In genomic region chr19:6920741-6921636, GRCm38 (mm10) we compare ENCODE assay signal across 8 mouse cellular contexts. TPM values are rescaled to one million over a fixed set of nuclear protein-coding genes. Genes with fewer than 3 reads are reported as not detected.
DNase-seq lines count a peak whose midpoint lies in the region; ATAC-seq and TF ChIP-seq lines count a peak whose summit lies in the region.

No protein-coding gene starts in this region.

- peak overlapping the region; percentile 75 for H3K4me3 ChIP-seq in erythroblast, embryonic 14.5 days (replicated peaks)
- peak overlapping the region; percentile 76 for H3K4me3 ChIP-seq in G1E (ENCODE audit: low read depth, low read length)
- H3K4me3 ChIP-seq in embryonic facial prominence, embryonic 13.5 days: peak overlapping the region; percentile 79
- peak overlapping the region; percentile 86 for H3K4me3 ChIP-seq in heart, postnatal 0 days (ENCODE audit: low read depth, low read length)
- H3K4me3 ChIP-seq in limb, embryonic 15.5 days: peak overlapping the region; percentile 86
- peak overlapping the region; percentile 83 for H3K4me3 ChIP-seq in midbrain, postnatal 0 days (ENCODE audit: low read depth, low read length)

- peaks cover 33% of the 10 kb centered on the region for H3K27me3 ChIP-seq in erythroblast, embryonic 14.5 days (ENCODE audit: control insufficient read depth)
- peaks cover 14% of the 10 kb centered on the region for H3K27me3 ChIP-seq in G1E (ENCODE audit: insufficient read depth, low read length)
- peaks cover 37% of the 10 kb centered on the region for H3K27me3 ChIP-seq in embryonic facial prominence, embryonic 13.5 days
- H3K27me3 ChIP-seq in heart, postnatal 0 days (ENCODE audit: control insufficient read depth, insufficient read depth, low read length): peaks cover 15% of the 10 kb centered on the region
- peaks cover 35% of the 10 kb centered on the region for H3K27me3 ChIP-seq in limb, embryonic 15.5 days
- peaks cover 28% of the 10 kb centered on the region for H3K27me3 ChIP-seq in midbrain, postnatal 0 days (ENCODE audit: insufficient read depth, low read length)

- peak overlapping the region; percentile 93 for H3K4me2 ChIP-seq in embryonic facial prominence, embryonic 13.5 days
- H3K4me2 ChIP-seq in heart, postnatal 0 days (ENCODE audit: low read depth, low read length): peak overlapping the region; percentile 90
- H3K4me2 ChIP-seq in limb, embryonic 15.5 days: peak overlapping the region; percentile 89
- H3K4me2 ChIP-seq in midbrain, postnatal 0 days (ENCODE audit: low read depth, low read length, poor library complexity, severe bottlenecking): peak overlapping the region; percentile 84

- WGBS in embryonic facial prominence, embryonic 13.5 days: 2% methylated on average over 45 of the region's 48 CpGs
- WGBS in heart, postnatal 0 days: 2% methylated on average over 38 of the region's 48 CpGs
- 1% methylated on average over 39 of the region's 48 CpGs for WGBS in limb, embryonic 15.5 days
- 3% methylated on average over 32 of the region's 48 CpGs for WGBS in midbrain, postnatal 0 days

- peak; percentile 58 for DNase-seq in G1E (ENCODE audit: low spot score)
- DNase-seq in heart, postnatal 0 days (ENCODE audit: low spot score): no peak
- DNase-seq in midbrain, postnatal 0 days (ENCODE audit: low spot score): peak; percentile 40
- DNase-seq in thymus, postnatal 10 days (ENCODE audit: low spot score in 2 of 2): peak; percentile 60 to 68

- peaks cover 5% of the 10 kb centered on the region for H3K36me3 ChIP-seq in erythroblast, embryonic 14.5 days (ENCODE audit: control insufficient read depth)
- peaks cover 43% of the 10 kb centered on the region for H3K36me3 ChIP-seq in G1E (replicated peaks)
- H3K36me3 ChIP-seq in embryonic facial prominence, embryonic 13.5 days: no peaks in the 10 kb centered on the region
- H3K36me3 ChIP-seq in heart, postnatal 0 days (replicated peaks; ENCODE audit: control insufficient read depth, insufficient read depth, low read length): 0 out of 2 replicates have a peak, but pooled peaks cover 8% of the 10 kb centered on the region
- H3K36me3 ChIP-seq in limb, embryonic 15.5 days: peaks cover 10% of the 10 kb centered on the region; the same call in 1 of the 2 replicates
- no peaks in the 10 kb centered on the region for H3K36me3 ChIP-seq in midbrain, postnatal 0 days (ENCODE audit: insufficient read depth, low read length)

- peak overlapping the region; percentile 51 for H3K27ac ChIP-seq in embryonic facial prominence, embryonic 13.5 days
- H3K27ac ChIP-seq in heart, postnatal 0 days (ENCODE audit: low read depth): peak overlapping the region; percentile 96
- H3K27ac ChIP-seq in limb, embryonic 15.5 days: peak overlapping the region; percentile 78
- peak overlapping the region; percentile 74 for H3K27ac ChIP-seq in midbrain, postnatal 0 days (ENCODE audit: low read depth, low read length)

- peaks cover 5% of the 10 kb centered on the region for H3K9me3 ChIP-seq in erythroblast, embryonic 14.5 days (ENCODE audit: control insufficient read depth, low read length)
- no peaks in the 10 kb centered on the region for H3K9me3 ChIP-seq in G1E (replicated peaks)
- H3K9me3 ChIP-seq in embryonic facial prominence, embryonic 13.5 days: no peaks in the 10 kb centered on the region
- no peaks in the 10 kb centered on the region for H3K9me3 ChIP-seq in heart, postnatal 0 days (replicated peaks; ENCODE audit: control insufficient read depth, low read length)
- no peaks in the 10 kb centered on the region for H3K9me3 ChIP-seq in limb, embryonic 15.5 days
- no peaks in the 10 kb centered on the region for H3K9me3 ChIP-seq in midbrain, postnatal 0 days (ENCODE audit: low read length)

- 0 out of 2 replicates have a peak, but pooled peaks have one; percentile 3 for TF ChIP-seq CTCF in G1E (IDR thresholded peaks at IDR 0.05; ENCODE audit: low read depth, low read length)
- TF ChIP-seq CTCF in heart, postnatal 0 days (IDR thresholded peaks at IDR 0.05; ENCODE audit: low read depth): no peak
- peak; percentile 33; the same call in 1 of the 2 replicates for TF ChIP-seq CTCF in midbrain, postnatal 0 days (IDR thresholded peaks at IDR 0.05)

- TF ChIP-seq EP300 in heart, postnatal 0 days (IDR thresholded peaks at IDR 0.05; ENCODE audit: low read depth): no peak

- peak overlapping the region; percentile 78 for H3K9ac ChIP-seq in embryonic facial prominence, embryonic 13.5 days
- H3K9ac ChIP-seq in heart, postnatal 0 days (replicated peaks; ENCODE audit: low read depth, low read length): peak overlapping the region; percentile 94
- peak overlapping the region; percentile 69 for H3K9ac ChIP-seq in limb, embryonic 15.5 days
- H3K9ac ChIP-seq in midbrain, postnatal 0 days (replicated peaks; ENCODE audit: low read length, poor library complexity, severe bottlenecking): peak overlapping the region; percentile 84

- H3K4me1 ChIP-seq in erythroblast, embryonic 14.5 days (ENCODE audit: control insufficient read depth): peaks cover 53% of the 10 kb centered on the region
- peaks cover 52% of the 10 kb centered on the region for H3K4me1 ChIP-seq in G1E (ENCODE audit: insufficient read depth, low read depth, low read length)
- peaks cover 38% of the 10 kb centered on the region for H3K4me1 ChIP-seq in embryonic facial prominence, embryonic 13.5 days
- peaks cover 22% of the 10 kb centered on the region for H3K4me1 ChIP-seq in heart, postnatal 0 days (ENCODE audit: control insufficient read depth, insufficient read depth)
- peaks cover 35% of the 10 kb centered on the region for H3K4me1 ChIP-seq in limb, embryonic 15.5 days
- H3K4me1 ChIP-seq in midbrain, postnatal 0 days (ENCODE audit: insufficient read depth, low read length): peaks cover 16% of the 10 kb centered on the region

- no peak for ATAC-seq in erythroblast, adult 5-6 weeks (replicated peaks; ENCODE audit: low FRiP score, poor library complexity, severe bottlenecking)
- no peak for ATAC-seq in G1E (ENCODE audit: extremely low read depth, insufficient number of reproducible peaks, low FRiP score, poor library complexity, severe bottlenecking)
- no peak; the same call in 1 of the 2 replicates for ATAC-seq in embryonic facial prominence, embryonic 13.5 days (ENCODE audit: insufficient number of reproducible peaks, insufficient read depth, low FRiP score, low TSS enrichment, low read depth)
- no peak; the same call in 1 of the 2 replicates for ATAC-seq in heart, postnatal 0 days (ENCODE audit: insufficient read depth, low read depth)
- peak; percentile 26 for ATAC-seq in limb, embryonic 15.5 days (ENCODE audit: insufficient number of reproducible peaks, low FRiP score, low TSS enrichment, low read depth)
- ATAC-seq in midbrain, postnatal 0 days (ENCODE audit: low FRiP score): peak; percentile 3

RNA-seq across cellular contexts. Expression of gene Esrra, which starts 0.6 kb away (rescaled TPM):
- polyA plus RNA-seq in erythroblast, embryonic 14.5 days (2012): 0.51 and 0.55 TPM in 2 replicates
- 3.1 and 5.2 TPM in 2 replicates for total RNA-seq in erythroblast, adult 5-6 weeks (2015; ENCODE audit: low replicate concordance)
- total RNA-seq in erythroblast, adult 5-6 weeks (2017; ENCODE audit: low replicate concordance): 2.4 and 4.2 TPM in 2 replicates
- total RNA-seq in G1E (2014; fragmentation: Nextera tagmentation) (10.0 and 17.9 TPM in 2 replicates), G1E (2017) (21.1 and 25.6 TPM in 2 replicates)
- 42.6 and 46.9 TPM in 2 replicates for polyA plus RNA-seq in G1E (2012)
- 9.5 and 10.9 TPM in 2 replicates for polyA plus RNA-seq in embryonic facial prominence, embryonic 13.5 days (2015; fragmentation: Nextera tagmentation; extraction: Ambion mirVana)
- total RNA-seq in heart, postnatal 0 days (2014; rRNA removed; ENCODE audit: low replicate concordance): 189 and 194 TPM in 2 replicates
- polyA plus RNA-seq in heart, postnatal 0 days (2015; fragmentation: Nextera tagmentation; extraction: Ambion mirVana): 49.1 and 51.7 TPM in 2 replicates
- 11.1 and 11.4 TPM in 2 replicates for polyA plus RNA-seq in limb, embryonic 15.5 days (2015; fragmentation: Nextera tagmentation; extraction: Ambion mirVana)
- total RNA-seq in midbrain, postnatal 0 days (2014; rRNA removed): 31.6 and 40.7 TPM in 2 replicates
- polyA plus RNA-seq in midbrain, postnatal 0 days (2015; fragmentation: Nextera tagmentation; extraction: Ambion mirVana): 7.2 and 7.3 TPM in 2 replicates

RNA-seq across cellular contexts. Expression of gene Catsperz, which starts 4.2 kb away (rescaled TPM):
- polyA plus RNA-seq in erythroblast, embryonic 14.5 days (2012): not detected in 2 replicates
- total RNA-seq in erythroblast, adult 5-6 weeks (2015; ENCODE audit: low replicate concordance): not detected in 2 replicates
- total RNA-seq in erythroblast, adult 5-6 weeks (2017; ENCODE audit: low replicate concordance): not detected in 2 replicates
- total RNA-seq in G1E (2014; fragmentation: Nextera tagmentation) (not detected in 2 replicates), G1E (2017) (0.11 TPM in 1 of 2 replicates, not detected in the other)
- polyA plus RNA-seq in G1E (2012): not detected in 2 replicates
- polyA plus RNA-seq in embryonic facial prominence, embryonic 13.5 days (2015; fragmentation: Nextera tagmentation; extraction: Ambion mirVana): 2.3 and 3.4 TPM in 2 replicates
- total RNA-seq in heart, postnatal 0 days (2014; rRNA removed; ENCODE audit: low replicate concordance): not detected in 2 replicates
- 2.2 and 2.5 TPM in 2 replicates for polyA plus RNA-seq in heart, postnatal 0 days (2015; fragmentation: Nextera tagmentation; extraction: Ambion mirVana)
- polyA plus RNA-seq in limb, embryonic 15.5 days (2015; fragmentation: Nextera tagmentation; extraction: Ambion mirVana): 6.7 and 7.9 TPM in 2 replicates
- total RNA-seq in midbrain, postnatal 0 days (2014; rRNA removed): 0.52 and 1.1 TPM in 2 replicates
- polyA plus RNA-seq in midbrain, postnatal 0 days (2015; fragmentation: Nextera tagmentation; extraction: Ambion mirVana): 2.1 and 3.0 TPM in 2 replicates

RNA-seq across cellular contexts. Expression of gene Prdx5, which starts 11.1 kb away (rescaled TPM):
- 3.8 and 4.5 TPM in 2 replicates for polyA plus RNA-seq in erythroblast, embryonic 14.5 days (2012)
- 192 and 238 TPM in 2 replicates for total RNA-seq in erythroblast, adult 5-6 weeks (2015; ENCODE audit: low replicate concordance)
- total RNA-seq in erythroblast, adult 5-6 weeks (2017; ENCODE audit: low replicate concordance): 232 and 266 TPM in 2 replicates
- total RNA-seq in G1E (2014; fragmentation: Nextera tagmentation) (53.7 and 59.2 TPM in 2 replicates), G1E (2017) (210 and 225 TPM in 2 replicates)
- polyA plus RNA-seq in G1E (2012): 208 and 211 TPM in 2 replicates
- polyA plus RNA-seq in embryonic facial prominence, embryonic 13.5 days (2015; fragmentation: Nextera tagmentation; extraction: Ambion mirVana): 239 and 251 TPM in 2 replicates
- total RNA-seq in heart, postnatal 0 days (2014; rRNA removed; ENCODE audit: low replicate concordance): 215 and 344 TPM in 2 replicates
- polyA plus RNA-seq in heart, postnatal 0 days (2015; fragmentation: Nextera tagmentation; extraction: Ambion mirVana): 623 and 629 TPM in 2 replicates
- polyA plus RNA-seq in limb, embryonic 15.5 days (2015; fragmentation: Nextera tagmentation; extraction: Ambion mirVana): 349 and 392 TPM in 2 replicates
- 211 and 223 TPM in 2 replicates for total RNA-seq in midbrain, postnatal 0 days (2014; rRNA removed)
- polyA plus RNA-seq in midbrain, postnatal 0 days (2015; fragmentation: Nextera tagmentation; extraction: Ambion mirVana): 491 and 528 TPM in 2 replicates

RNA-seq across cellular contexts. Expression of gene Trmt112, which starts 11.5 kb away (rescaled TPM):
- polyA plus RNA-seq in erythroblast, embryonic 14.5 days (2012): 7.6 and 8.3 TPM in 2 replicates
- 46.7 and 49.5 TPM in 2 replicates for total RNA-seq in erythroblast, adult 5-6 weeks (2015; ENCODE audit: low replicate concordance)
- total RNA-seq in erythroblast, adult 5-6 weeks (2017; ENCODE audit: low replicate concordance): 22.7 and 49.4 TPM in 2 replicates
- 191 and 244 TPM in 2 replicates for total RNA-seq in G1E (2014; fragmentation: Nextera tagmentation)
- 286 and 298 TPM in 2 replicates for total RNA-seq in G1E (2017)
- polyA plus RNA-seq in G1E (2012): 261 and 287 TPM in 2 replicates
- polyA plus RNA-seq in embryonic facial prominence, embryonic 13.5 days (2015; fragmentation: Nextera tagmentation; extraction: Ambion mirVana): 176 and 194 TPM in 2 replicates
- 61.8 and 61.9 TPM in 2 replicates for total RNA-seq in heart, postnatal 0 days (2014; rRNA removed; ENCODE audit: low replicate concordance)
- polyA plus RNA-seq in heart, postnatal 0 days (2015; fragmentation: Nextera tagmentation; extraction: Ambion mirVana): 57.6 and 61.4 TPM in 2 replicates
- 123 and 138 TPM in 2 replicates for polyA plus RNA-seq in limb, embryonic 15.5 days (2015; fragmentation: Nextera tagmentation; extraction: Ambion mirVana)
- 80.6 and 85.4 TPM in 2 replicates for total RNA-seq in midbrain, postnatal 0 days (2014; rRNA removed)
- 110 and 118 TPM in 2 replicates for polyA plus RNA-seq in midbrain, postnatal 0 days (2015; fragmentation: Nextera tagmentation; extraction: Ambion mirVana)

RNA-seq across cellular contexts. Expression of gene Kcnk4, which starts 13.3 kb away (rescaled TPM):
- polyA plus RNA-seq in erythroblast, embryonic 14.5 days (2012): not detected in 2 replicates
- not detected in 2 replicates for total RNA-seq in erythroblast, adult 5-6 weeks (2015; ENCODE audit: low replicate concordance)
- total RNA-seq in erythroblast, adult 5-6 weeks (2017; ENCODE audit: low replicate concordance): not detected in 2 replicates
- total RNA-seq in G1E (2014; fragmentation: Nextera tagmentation): not detected in 2 replicates
- 0.23 TPM in 1 of 2 replicates, not detected in the other for total RNA-seq in G1E (2017)
- polyA plus RNA-seq in G1E (2012): 0.05 TPM in 1 of 2 replicates, not detected in the other
- polyA plus RNA-seq in embryonic facial prominence, embryonic 13.5 days (2015; fragmentation: Nextera tagmentation; extraction: Ambion mirVana): 1.2 and 1.3 TPM in 2 replicates
- not detected in 2 replicates for total RNA-seq in heart, postnatal 0 days (2014; rRNA removed; ENCODE audit: low replicate concordance)
- polyA plus RNA-seq in heart, postnatal 0 days (2015; fragmentation: Nextera tagmentation; extraction: Ambion mirVana): 0.04 and 0.30 TPM in 2 replicates
- polyA plus RNA-seq in limb, embryonic 15.5 days (2015; fragmentation: Nextera tagmentation; extraction: Ambion mirVana): 1.5 and 1.7 TPM in 2 replicates
- 7.9 and 13.6 TPM in 2 replicates for total RNA-seq in midbrain, postnatal 0 days (2014; rRNA removed)
- 17.8 and 18.0 TPM in 2 replicates for polyA plus RNA-seq in midbrain, postnatal 0 days (2015; fragmentation: Nextera tagmentation; extraction: Ambion mirVana)

Comparison
In these comparisons a context has a peak if more than half of its experiments do, and no peak if none do; other contexts are left out.
1. ATAC-seq: peak in limb, embryonic 15.5 days (single experiment) and midbrain, postnatal 0 days (single experiment); none in erythroblast, adult 5-6 weeks (single experiment), G1E (single experiment), embryonic facial prominence, embryonic 13.5 days (single experiment) and heart, postnatal 0 days (single experiment).
2. RNA of gene Prdx5, which starts 11.1 kb away (polyA plus RNA-seq): 623 to 629 TPM in heart, postnatal 0 days, 491 to 528 TPM in midbrain, postnatal 0 days, 349 to 392 TPM in limb, embryonic 15.5 days, 239 to 251 TPM in embryonic facial prominence, embryonic 13.5 days and 208 to 211 TPM in G1E; 3.8 to 4.5 TPM in erythroblast, embryonic 14.5 days; every median in the first group is over 10 times any median in the second.
3. Peak in every context shown above with its lines, with median percentiles within 50 percentile points of each other: H3K4me3 ChIP-seq, H3K27ac ChIP-seq, H3K4me2 ChIP-seq and H3K9ac ChIP-seq.